Mouse (Mus musculus) ES-E14 (cell line): ENCODE results near the gene Cetn3. TPM values are rescaled to one million over a fixed set of nuclear protein-coding genes. Genes with fewer than 3 reads are reported as not detected.

Experiments used
- DNase-seq: peaks from one replicate; pipeline ENCODE4 v3.0.0-alpha.2; 2013; ENCODE audit warnings: low read depth, low spot score
- H3K27ac ChIP-seq: 2 replicates; pipeline ENCODE4 v1.5.1; 2012; ENCODE audit warnings: low read depth, mild to moderate bottlenecking, low read length, moderate library complexity, mixed read lengths; ENCODE audit not compliant: poor library complexity, insufficient read depth, severe bottlenecking
- H3K36me3 ChIP-seq: 2 replicates; pipeline ENCODE4 v1.6.1; 2012; ENCODE audit warnings: mild to moderate bottlenecking, low read length, moderate library complexity, mixed read lengths; ENCODE audit not compliant: control insufficient read depth, poor library complexity, insufficient read depth, severe bottlenecking
- H3K4me1 ChIP-seq, 2 experiments: fragments of 150-350 bp in 1 of 2; sonication (generic) in 1 of 2; 2 replicates each; pipeline ENCODE4 v1.6.1; 2012; ENCODE audit warnings: low read length in 2 of 2, mild to moderate bottlenecking in 1 of 2, mixed read lengths in 1 of 2; ENCODE audit not compliant: control insufficient read depth in 2 of 2, insufficient read depth in 2 of 2, poor library complexity in 1 of 2
- H3K4me3 ChIP-seq, 2 experiments: fragments of 150-350 bp in 1 of 2; sonication (generic) in 1 of 2; 2 replicates each; pipeline ENCODE4 v1.5.1; 2012; ENCODE audit warnings: low read length in 2 of 2, low read depth in 1 of 2, mild to moderate bottlenecking in 1 of 2, mixed read lengths in 1 of 2; ENCODE audit not compliant: insufficient read depth in 1 of 2, poor library complexity in 1 of 2, severe bottlenecking in 1 of 2
- H3K9ac ChIP-seq: 2 replicates; pipeline ENCODE4 v1.6.1; 2012; ENCODE audit warnings: low read depth, mild to moderate bottlenecking, low read length, mixed read lengths; ENCODE audit not compliant: poor library complexity, insufficient read depth, severe bottlenecking
- H3K9me3 ChIP-seq: fragments of 150-350 bp; sonication (generic); 2 replicates; pipeline ENCODE4 v1.6.1; 2012; ENCODE audit warnings: low read depth, mild to moderate bottlenecking, low read length; ENCODE audit not compliant: control insufficient read depth, insufficient read depth
- CHD2 ChIP-seq: IDR thresholded peaks from 2 replicates; pipeline ENCODE4 v1.6.1; 2014; ENCODE audit warnings: mild to moderate bottlenecking, low read depth, low read length, inconsistent platforms
- HCFC1 ChIP-seq: IDR thresholded peaks from 2 replicates; pipeline ENCODE4 v1.6.1; 2012; ENCODE audit warnings: low read length, inconsistent platforms, borderline replicate concordance; ENCODE audit not compliant: insufficient read depth
- MAFK ChIP-seq: IDR thresholded peaks from 2 replicates; pipeline ENCODE4 v1.6.1; 2014; ENCODE audit warnings: mild to moderate bottlenecking, low read depth, low read length, inconsistent platforms; ENCODE audit not compliant: insufficient read depth
- ZC3H11A ChIP-seq: IDR thresholded peaks from 2 replicates; pipeline ENCODE4 v1.6.1; 2012; ENCODE audit warnings: low read depth, mild to moderate bottlenecking, inconsistent platforms, low read length, borderline replicate concordance
- ZNF384 ChIP-seq: IDR thresholded peaks from 2 replicates; pipeline ENCODE4 v1.6.1; 2012; ENCODE audit warnings: low read depth, low read length, inconsistent platforms
- in situ Hi-C, 2 experiments: fragments of 600-800 bp; cut with MboI; formaldehyde crosslinking; loops; one replicate each; pipeline ENCODE4 v1.15.1; 2025; ENCODE audit warnings: low sequenced_read_pairs in 2 of 2, inconsistent platforms in 1 of 2; ENCODE audit not compliant: unreplicated experiment in 2 of 2
- total RNA-seq: library from RNA; depleted of rRNA; stranded (reverse); fragments of 300-350 nt; gene quantifications from 2 replicates; pipeline ENCODE4 v1.2.3, GENCODE M21; 2012

The Cetn3 gene
- total RNA-seq, 1 experiment: 78.0 TPM

DNA sequence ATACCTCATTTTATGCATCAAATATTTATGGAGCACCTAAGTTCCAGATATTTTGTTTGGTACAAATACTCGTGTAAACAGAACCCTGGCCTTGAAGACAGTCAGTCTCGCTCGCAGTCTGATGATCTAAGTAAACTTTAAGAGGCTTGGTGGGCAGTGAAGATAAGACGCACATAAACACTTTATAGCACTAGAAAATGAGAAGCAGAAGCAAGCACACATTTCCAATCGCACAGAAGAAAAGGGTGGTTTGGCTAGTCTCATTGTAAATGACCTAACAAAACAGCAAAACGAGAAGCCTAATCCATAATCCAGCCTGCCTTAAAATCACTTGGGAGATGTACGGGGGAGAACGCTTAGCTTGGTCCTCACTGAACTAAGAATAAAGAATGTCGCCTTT is 402 bp upstream of the Cetn3 start:
- in situ Hi-C loops: no loop called here
- Histone ChIP-seq H3K36me3 (peaks cover 3% of the 10 kb centered on the region; the same call in 1 of the 2 replicates), H3K4me1 (peaks cover 0 to 4% of the 10 kb centered on the region in 2 experiments; a peak in 1 of 4 replicates), H3K27ac (no peak overlapping the region), H3K9ac (peak overlapping the region; percentile 75), H3K9me3 (no peaks in the 10 kb centered on the region), H3K4me3 (peak overlapping the region; percentile 65 to 76)
- peak; percentile 17 for DNase-seq
- no peak for TF ChIP-seq CHD2
- no peak for TF ChIP-seq ZNF384
- no peak for TF ChIP-seq ZC3H11A
- TF ChIP-seq MAFK: no peak
- TF ChIP-seq HCFC1: no peak

DNA sequence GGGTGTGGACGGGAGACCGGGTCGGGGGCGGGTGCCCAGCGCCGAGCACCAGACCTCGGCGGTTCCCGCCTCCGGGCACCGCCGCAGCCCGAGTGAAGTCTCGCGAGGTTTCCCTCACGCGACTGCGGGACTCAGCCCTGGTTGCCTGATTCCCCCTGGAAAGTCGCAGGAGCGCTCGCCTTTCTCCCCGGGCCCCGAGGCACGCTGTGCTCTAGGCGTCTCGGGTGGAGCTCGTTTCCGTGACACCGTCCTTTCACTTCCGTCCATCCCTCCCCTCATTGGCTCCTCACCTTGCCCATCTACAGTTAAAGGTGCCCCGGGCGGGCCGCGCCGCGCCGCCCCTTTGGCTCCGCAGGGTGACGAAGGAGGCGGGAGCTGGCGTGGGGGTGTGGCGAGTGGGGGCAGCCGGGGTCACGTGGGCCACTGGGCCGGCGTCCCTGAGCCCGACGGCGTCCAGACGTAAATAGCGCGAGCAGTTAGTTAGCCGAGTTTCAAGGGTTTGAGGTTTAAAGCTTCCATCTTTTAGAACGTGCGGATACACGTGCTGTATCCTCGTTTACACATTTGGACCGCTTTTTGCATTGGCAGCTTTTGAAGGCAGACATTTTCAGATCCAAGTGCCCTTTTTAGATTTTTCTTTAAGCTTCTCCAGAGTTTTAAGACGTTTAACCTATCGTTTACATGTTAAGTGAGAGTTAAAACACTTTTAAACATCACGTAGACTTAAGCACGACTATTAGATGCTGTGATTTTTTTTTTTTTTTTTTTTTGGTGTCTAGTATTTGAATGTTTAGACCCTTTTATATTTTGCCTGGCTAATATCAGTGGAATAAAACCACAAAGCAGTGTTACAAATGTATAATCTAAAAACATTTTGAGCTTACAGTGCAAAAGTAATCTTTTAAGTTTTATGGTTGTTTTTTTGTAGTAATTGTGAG is 797 bp downstream of the Cetn3 start:
- H3K9ac ChIP-seq: peak overlapping the region; percentile 90
- H3K4me3 ChIP-seq: peak overlapping the region; percentile 75 to 76
- no peaks in the 10 kb centered on the region for H3K9me3 ChIP-seq
- peak; percentile 92 for DNase-seq
- no peak for TF ChIP-seq HCFC1
- TF ChIP-seq ZNF384: peak; percentile 77
- no peak for TF ChIP-seq MAFK
- peak; percentile 79 for TF ChIP-seq CHD2
- no peak for TF ChIP-seq ZC3H11A
- H3K36me3 ChIP-seq: peaks cover 3% of the 10 kb centered on the region
- peak overlapping the region; percentile 90 for H3K27ac ChIP-seq
- in situ Hi-C loops: no loop called here
- H3K4me1 ChIP-seq: peaks cover 0 to 4% of the 10 kb centered on the region in 2 experiments; a peak in 1 of 4 replicates

DNA sequence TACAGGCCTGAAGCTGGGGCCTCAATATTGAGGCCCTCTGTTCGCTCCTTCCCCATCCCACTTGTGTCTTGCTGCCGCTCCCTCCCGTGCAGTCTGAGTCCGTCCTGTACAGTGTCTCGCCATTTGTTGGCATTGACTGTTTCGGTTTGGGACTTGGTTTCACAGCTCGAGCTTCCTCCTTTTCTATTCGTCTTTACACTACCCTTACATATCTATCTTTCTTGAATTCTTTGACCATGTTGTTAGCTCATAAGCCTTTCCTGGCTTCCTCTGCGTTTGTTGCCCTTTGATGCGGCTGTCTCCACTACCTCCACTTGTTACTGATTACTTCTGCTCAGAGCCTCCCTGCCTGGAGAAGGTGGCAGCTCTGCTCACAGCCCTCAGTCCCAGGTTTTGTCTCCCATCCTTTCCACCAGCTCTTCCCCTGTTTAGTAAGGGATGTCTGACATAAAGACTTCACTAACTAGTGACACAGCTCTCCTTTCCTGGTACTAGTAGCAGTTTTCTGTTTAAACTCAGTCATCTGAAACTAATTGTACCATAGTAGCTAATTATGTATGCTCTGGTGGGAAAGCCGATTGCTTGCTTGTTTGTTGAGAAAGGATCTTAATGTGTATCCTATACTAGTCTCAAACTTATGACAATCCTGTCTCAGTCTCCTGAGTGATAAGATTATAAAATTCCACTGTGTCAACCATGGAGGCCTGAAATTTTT is 3.0 kb downstream of the Cetn3 start:
- no peak overlapping the region; the same call in 1 of the 2 replicates for H3K9ac ChIP-seq
- TF ChIP-seq MAFK (no peak), ZNF384 (no peak), ZC3H11A (no peak), HCFC1 (no peak), CHD2 (no peak)
- no peak overlapping the region for H3K4me3 ChIP-seq
- no peak overlapping the region for H3K27ac ChIP-seq
- H3K4me1 ChIP-seq: peaks cover 0 to 4% of the 10 kb centered on the region in 2 experiments; a peak in 1 of 4 replicates
- peaks cover 7% of the 10 kb centered on the region for H3K36me3 ChIP-seq
- DNase-seq: no peak
- in situ Hi-C loops: no loop called here
- no peaks in the 10 kb centered on the region for H3K9me3 ChIP-seq

DNA sequence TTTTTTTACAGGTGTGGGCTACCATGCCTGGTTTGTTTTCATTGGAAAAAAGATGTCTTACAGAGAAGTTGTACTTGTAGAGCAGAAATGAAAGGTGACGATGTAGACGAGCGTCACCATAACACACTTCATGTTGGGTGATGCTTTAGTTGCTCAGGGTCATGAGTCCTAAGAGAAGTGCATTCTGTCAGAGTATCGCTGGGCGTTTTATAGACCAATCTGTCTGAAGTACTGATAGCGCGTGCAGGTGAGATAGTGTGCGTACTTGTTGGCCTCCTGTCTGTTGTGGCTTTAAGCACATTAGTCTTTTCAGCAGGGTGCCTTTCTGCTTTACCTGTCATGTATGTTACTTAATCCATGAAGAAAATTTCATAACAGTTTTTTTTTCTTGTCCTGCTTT is 7.3 kb downstream of the Cetn3 start:
- in situ Hi-C loops: no loop called here
- H3K36me3 ChIP-seq: peaks cover 4% of the 10 kb centered on the region
- no peak for TF ChIP-seq HCFC1
- no peak for TF ChIP-seq MAFK
- TF ChIP-seq CHD2: no peak
- no peak for TF ChIP-seq ZNF384
- no peak for TF ChIP-seq ZC3H11A

More for the DNA sequence above, 7.3 kb downstream of the Cetn3 start:
- Histone ChIP-seq H3K4me3 (no peak overlapping the region), H3K27ac (no peak overlapping the region), H3K4me1 (no peaks in the 10 kb centered on the region), H3K9me3 (no peaks in the 10 kb centered on the region), H3K9ac (no peak overlapping the region)
- no peak for DNase-seq
